30 mouse cellular contexts compared by ENCODE assay signal in genomic region chr9:83716101-83716763, GRCm38 (mm10).
DNase-seq lines count a peak whose midpoint lies in the region; ATAC-seq and TF ChIP-seq lines count a peak whose summit lies in the region.
"Had no signal": no experiment of that assay in that cellular context is flagged by ENCODE, and none has a peak within 500 bp of the region (broad histone marks: within the 10 kb centered on the region; RNA-seq: fewer than 3 reads in every experiment).

No protein-coding gene starts in this region.

- intact Hi-C loops in heart, postnatal 14 days (cut with DNase I): no loop called here

- TF ChIP-seq CTCF in kidney, postnatal 0 days (IDR thresholded peaks at IDR 0.05; ENCODE audit: low read depth): no peak

- no peaks in the 10 kb centered on the region for H3K4me1 ChIP-seq in embryonic facial prominence, embryonic 11.5 days (ENCODE audit: control insufficient read depth, insufficient read depth, low read length)
- H3K4me1 ChIP-seq in embryonic facial prominence, embryonic 10.5 days: peaks cover 8% of the 10 kb centered on the region; the same call in 1 of the 2 replicates
- peaks cover 15% of the 10 kb centered on the region for H3K4me1 ChIP-seq in heart, embryonic 16.5 days (ENCODE audit: control insufficient read depth, insufficient read depth, low read length)
- H3K4me1 ChIP-seq in kidney, postnatal 0 days (replicated peaks; ENCODE audit: insufficient read depth, low read length): no peaks in the 10 kb centered on the region
- H3K4me1 ChIP-seq in embryonic facial prominence, embryonic 14.5 days (ENCODE audit: control insufficient read depth, insufficient read depth, low read length): no peaks in the 10 kb centered on the region
- H3K4me1 ChIP-seq: limb, embryonic 13.5 days; midbrain, embryonic 12.5 days; neural tube, embryonic 13.5 days had no signal

- no peak overlapping the region for H3K4me2 ChIP-seq in embryonic facial prominence, embryonic 11.5 days (ENCODE audit: low read depth, low read length)
- no peak overlapping the region for H3K4me2 ChIP-seq in heart, embryonic 16.5 days (ENCODE audit: low read depth, low read length)
- H3K4me2 ChIP-seq in kidney, postnatal 0 days (ENCODE audit: low read length): no peak overlapping the region
- no peak overlapping the region for H3K4me2 ChIP-seq in embryonic facial prominence, embryonic 14.5 days (ENCODE audit: low read depth, low read length)
- H3K4me2 ChIP-seq: embryonic facial prominence, embryonic 13.5 days; hindbrain, embryonic 14.5 days; limb, embryonic 13.5 days; liver, embryonic 11.5 days; midbrain, embryonic 12.5 days; neural tube, embryonic 13.5 days had no signal

- no peaks in the 10 kb centered on the region for H3K27me3 ChIP-seq in embryonic facial prominence, embryonic 11.5 days (ENCODE audit: control insufficient read depth, insufficient read depth, low read length)
- no peaks in the 10 kb centered on the region for H3K27me3 ChIP-seq in embryonic facial prominence, embryonic 10.5 days (replicated peaks; ENCODE audit: low read depth, poor library complexity, severe bottlenecking)
- no peaks in the 10 kb centered on the region for H3K27me3 ChIP-seq in heart, embryonic 16.5 days (ENCODE audit: control insufficient read depth, insufficient read depth, low read length)
- no peaks in the 10 kb centered on the region for H3K27me3 ChIP-seq in kidney, postnatal 0 days (ENCODE audit: insufficient read depth, low read length)
- H3K27me3 ChIP-seq in embryonic facial prominence, embryonic 14.5 days (replicated peaks; ENCODE audit: control insufficient read depth, insufficient read depth, low read length): no peaks in the 10 kb centered on the region
- H3K27me3 ChIP-seq: embryonic facial prominence, embryonic 13.5 days; limb, embryonic 13.5 days; midbrain, embryonic 12.5 days; neural tube, embryonic 13.5 days had no signal

- no peaks in the 10 kb centered on the region for H3K36me3 ChIP-seq in embryonic facial prominence, embryonic 11.5 days (replicated peaks; ENCODE audit: control insufficient read depth, insufficient read depth, low read depth, low read length)
- no peaks in the 10 kb centered on the region for H3K36me3 ChIP-seq in embryonic facial prominence, embryonic 10.5 days (replicated peaks)
- H3K36me3 ChIP-seq in heart, embryonic 16.5 days (ENCODE audit: control insufficient read depth, insufficient read depth): no peaks in the 10 kb centered on the region
- no peaks in the 10 kb centered on the region for H3K36me3 ChIP-seq in kidney, postnatal 0 days (ENCODE audit: insufficient read depth, low read length)
- no peaks in the 10 kb centered on the region for H3K36me3 ChIP-seq in embryonic facial prominence, embryonic 14.5 days (ENCODE audit: control insufficient read depth, insufficient read depth, low read length)
- H3K36me3 ChIP-seq: embryonic facial prominence, embryonic 13.5 days; G1E; limb, embryonic 13.5 days; midbrain, embryonic 12.5 days; neural tube, embryonic 13.5 days had no signal

- no peak overlapping the region for H3K27ac ChIP-seq in embryonic facial prominence, embryonic 11.5 days (replicated peaks; ENCODE audit: low read depth, low read length)
- no peak overlapping the region for H3K27ac ChIP-seq in embryonic facial prominence, embryonic 10.5 days (replicated peaks)
- H3K27ac ChIP-seq in heart, embryonic 16.5 days (ENCODE audit: low read length): no peak overlapping the region
- H3K27ac ChIP-seq in kidney, postnatal 0 days: no peak overlapping the region
- H3K27ac ChIP-seq in embryonic facial prominence, embryonic 14.5 days (replicated peaks; ENCODE audit: low read depth, low read length): no peak overlapping the region
- H3K27ac ChIP-seq: embryonic facial prominence, embryonic 13.5 days; gastrocnemius, adult 2 months; hindbrain, embryonic 14.5 days; layer of hippocampus, adult 2 months; limb, embryonic 13.5 days; midbrain, embryonic 12.5 days; neural tube, embryonic 13.5 days; stomach, postnatal 0 days had no signal

- no peak for ATAC-seq in embryonic facial prominence, embryonic 11.5 days (replicated peaks; ENCODE audit: insufficient number of reproducible peaks, low FRiP score, low TSS enrichment, low read depth)
- peak; percentile 65 for ATAC-seq in heart, embryonic 16.5 days (replicated peaks; ENCODE audit: extremely low read depth, insufficient read depth, low FRiP score)
- no peak; the same call in 1 of the 2 replicates for ATAC-seq in kidney, postnatal 0 days (replicated peaks; ENCODE audit: low FRiP score, low read depth)
- ATAC-seq in embryonic facial prominence, embryonic 14.5 days (ENCODE audit: low read depth): no peak
- ATAC-seq: forebrain, embryonic 16.5 days; intestine, postnatal 0 days had no signal

- H3K9ac ChIP-seq in embryonic facial prominence, embryonic 11.5 days (replicated peaks; ENCODE audit: low read length): no peak overlapping the region
- H3K9ac ChIP-seq in heart, embryonic 16.5 days (ENCODE audit: low read length): no peak overlapping the region
- H3K9ac ChIP-seq in kidney, postnatal 0 days (ENCODE audit: low read depth, low read length): no peak overlapping the region
- H3K9ac ChIP-seq in embryonic facial prominence, embryonic 14.5 days (ENCODE audit: low read depth, low read length): no peak overlapping the region
- H3K9ac ChIP-seq: embryonic facial prominence, embryonic 13.5 days; hindbrain, embryonic 14.5 days; limb, embryonic 13.5 days; midbrain, embryonic 12.5 days; neural tube, embryonic 13.5 days had no signal

- H3K4me3 ChIP-seq in embryonic facial prominence, embryonic 11.5 days (ENCODE audit: low read depth, low read length): no peak overlapping the region
- no peak overlapping the region for H3K4me3 ChIP-seq in embryonic facial prominence, embryonic 10.5 days
- H3K4me3 ChIP-seq in heart, embryonic 16.5 days (ENCODE audit: low read length): no peak overlapping the region
- H3K4me3 ChIP-seq in kidney, postnatal 0 days (replicated peaks; ENCODE audit: low read depth, low read length): no peak overlapping the region
- H3K4me3 ChIP-seq in embryonic facial prominence, embryonic 14.5 days (ENCODE audit: low read depth, low read length): no peak overlapping the region
- H3K4me3 ChIP-seq: embryonic facial prominence, embryonic 13.5 days; erythroblast, embryonic 14.5 days; gastrocnemius, adult 2 months; layer of hippocampus, adult 2 months; limb, embryonic 13.5 days; midbrain, embryonic 12.5 days; neural tube, embryonic 13.5 days had no signal

- peak; percentile 21 for DNase-seq in embryonic facial prominence, embryonic 11.5 days (ENCODE audit: low spot score)
- no peak for DNase-seq in embryonic facial prominence, embryonic 10.5 days (ENCODE audit: low spot score)
- DNase-seq in heart, postnatal 14 days: no peak
- DNase-seq in kidney, postnatal 0 days (ENCODE audit: low spot score): peak; percentile 27
- no peak for DNase-seq in kidney, adult 8-10 months
- DNase-seq in embryonic facial prominence, embryonic 14.5 days (ENCODE audit: low spot score): peak; percentile 10
- DNase-seq: adrenal gland, adult 8-10 months; cerebellum, adult 2 months; cerebellum, postnatal 14 days; gastrocnemius, adult 2 months; gastrocnemius, postnatal 36 days; heart, adult 18-20 months; kidney, postnatal 14 days; lung, postnatal 36 days; right cerebral cortex, postnatal 4 days; thymus, adult 18-20 months; thymus, postnatal 25 days had no signal

- WGBS in embryonic facial prominence, embryonic 11.5 days: 49% methylated on average over 5 of the region's 5 CpGs
- WGBS in embryonic facial prominence, embryonic 10.5 days: 58% methylated on average over 5 of the region's 5 CpGs
- whole genome bisulfite sequencing in heart, embryonic 16.5 days: 39% methylated on average over 5 of the region's 5 CpGs
- WGBS in kidney, postnatal 0 days: 56% methylated on average over 5 of the region's 5 CpGs
- 46% methylated on average over 5 of the region's 5 CpGs for WGBS in embryonic facial prominence, embryonic 14.5 days

- H3K9me3 ChIP-seq in embryonic facial prominence, embryonic 11.5 days (replicated peaks; ENCODE audit: control insufficient read depth, low read length): no peaks in the 10 kb centered on the region
- no peaks in the 10 kb centered on the region for H3K9me3 ChIP-seq in embryonic facial prominence, embryonic 10.5 days
- H3K9me3 ChIP-seq in heart, embryonic 16.5 days (replicated peaks; ENCODE audit: control insufficient read depth, low read length): no peaks in the 10 kb centered on the region
- no peaks in the 10 kb centered on the region for H3K9me3 ChIP-seq in kidney, postnatal 0 days (replicated peaks; ENCODE audit: low read length)
- no peaks in the 10 kb centered on the region for H3K9me3 ChIP-seq in embryonic facial prominence, embryonic 14.5 days (ENCODE audit: control insufficient read depth, low read length)
- H3K9me3 ChIP-seq: embryonic facial prominence, embryonic 13.5 days; G1E; limb, embryonic 13.5 days; midbrain, embryonic 12.5 days; neural tube, embryonic 13.5 days had no signal

Comparison
In these comparisons a context has a peak if more than half of its experiments do, and no peak if none do; other contexts are left out.
1. DNase-seq: peak in embryonic facial prominence, embryonic 11.5 days (single experiment), kidney, postnatal 0 days (single experiment) and embryonic facial prominence, embryonic 14.5 days (single experiment); none in embryonic facial prominence, embryonic 10.5 days (single experiment), heart, postnatal 14 days (0 of 2) and kidney, adult 8-10 months (0 of 2).